Mouse (Mus musculus): ENCODE data around the gene Cpm.

The Cpm gene

GRCm38 (mm10) chr10:117650042-117650655, 20.8 kb downstream of the Cpm start:
- no peak for DNase-seq

- no peak for DNase-seq
Measured at GRCm38 (mm10) chr10:117650725-117651124, 21.4 kb downstream of the Cpm start.

GRCm38 (mm10) chr10:117651587-117652377, 22.5 kb downstream of the Cpm start:
- no peak for DNase-seq

GRCm38 (mm10) chr10:117652378-117652774, 23.1 kb downstream of the Cpm start:
- no peak for DNase-seq

GRCm38 (mm10) chr10:117652930-117653778, 23.9 kb downstream of the Cpm start:
- no peak for DNase-seq

- DNase-seq: no peak
Measured at GRCm38 (mm10) chr10:117653779-117654173, 24.5 kb downstream of the Cpm start.

- no peak for DNase-seq
Measured at GRCm38 (mm10) chr10:117654576-117655123, 25.4 kb downstream of the Cpm start.

- DNase-seq: no peak
Measured at GRCm38 (mm10) chr10:117655460-117655859, 26.2 kb downstream of the Cpm start.

- no peak for DNase-seq
Measured at GRCm38 (mm10) chr10:117655908-117656661, 26.8 kb downstream of the Cpm start.

- DNase-seq: no peak
Measured at GRCm38 (mm10) chr10:117656662-117656962, 27.3 kb downstream of the Cpm start.

GRCm38 (mm10) chr10:117656985-117657658, 27.8 kb downstream of the Cpm start:
- DNase-seq: no peak

- DNase-seq: no peak
Measured at GRCm38 (mm10) chr10:117657659-117658306, 28.5 kb downstream of the Cpm start.

GRCm38 (mm10) chr10:117658522-117659429, 29.5 kb downstream of the Cpm start:
- no peak for DNase-seq

GRCm38 (mm10) chr10:117659430-117659813, 30.1 kb downstream of the Cpm start:
- DNase-seq: no peak

- DNase-seq: no peak
Measured at GRCm38 (mm10) chr10:117659819-117660218, 30.5 kb downstream of the Cpm start.

GRCm38 (mm10) chr10:117662316-117663055, 33.2 kb downstream of the Cpm start:
- peak; percentile 69 to 79 for DNase-seq

- peak; percentile 30 to 72 for DNase-seq
Measured at GRCm38 (mm10) chr10:117663056-117663864, 34.0 kb downstream of the Cpm start.

GRCm38 (mm10) chr10:117663865-117664200, 34.5 kb downstream of the Cpm start:
- DNase-seq: peak; percentile 87 to 91
